Mouse (Mus musculus): Measurements from ENCODE around the gene Mnx1. TPM values are rescaled to one million over a fixed set of nuclear protein-coding genes. Genes with fewer than 3 reads are reported as not detected.

Mnx1 gene
- polyA plus RNA-seq, 1 experiment from 2014 or later, result 0.20 TPM

- WGBS, result 0% methylated on average over 1 of the region's 1 CpGs
- Histone ChIP-seq H3K4me1 (replicated peaks) (peaks cover 40% of the 10 kb centered on the region), H3K36me3 (no peaks in the 10 kb centered on the region), H3K4me3 (replicated peaks) (no peak overlapping the region), H3K27me3 (peaks cover 100% of the 10 kb centered on the region), H3K27ac (no peak overlapping the region), H3K9me3 (peaks cover 4% of the 10 kb centered on the region; the same call in 1 of the 2 replicates), H3K4me2 (no peak overlapping the region), H3K9ac (replicated peaks) (no peak overlapping the region)
- no peak for ATAC-seq (ENCODE audit: insufficient number of reproducible peaks, insufficient read depth, low FRiP score, low TSS enrichment, low read depth)
Observed at GRCm38 (mm10) chr5:29476021-29476420, 2.2 kb downstream of the Mnx1 start.

- H3K27ac ChIP-seq, result no peak overlapping the region
- 6% methylated on average over 5 of the region's 5 CpGs for WGBS
- H3K4me2 ChIP-seq, result no peak overlapping the region
- H3K9ac ChIP-seq (replicated peaks), result no peak overlapping the region
- no peak overlapping the region for H3K4me3 ChIP-seq (replicated peaks)
- peaks cover 4% of the 10 kb centered on the region; the same call in 1 of the 2 replicates for H3K9me3 ChIP-seq
- H3K27me3 ChIP-seq, result peaks cover 100% of the 10 kb centered on the region
- no peak for ATAC-seq (ENCODE audit: insufficient number of reproducible peaks, insufficient read depth, low FRiP score, low TSS enrichment, low read depth)
- H3K36me3 ChIP-seq, result no peaks in the 10 kb centered on the region
- peaks cover 43% of the 10 kb centered on the region for H3K4me1 ChIP-seq (replicated peaks)
Observed at GRCm38 (mm10) chr5:29475556-29475955, 2.7 kb downstream of the Mnx1 start.

- H3K4me1 ChIP-seq (replicated peaks), result peaks cover 43% of the 10 kb centered on the region
- no peak for ATAC-seq (ENCODE audit: insufficient number of reproducible peaks, insufficient read depth, low FRiP score, low TSS enrichment, low read depth)
- H3K9me3 ChIP-seq, result peaks cover 1% of the 10 kb centered on the region; the same call in 1 of the 2 replicates
- H3K4me2 ChIP-seq, result no peak overlapping the region
- H3K36me3 ChIP-seq, result no peaks in the 10 kb centered on the region
- H3K4me3 ChIP-seq (replicated peaks), result no peak overlapping the region
- no peak overlapping the region for H3K27ac ChIP-seq
- no peak overlapping the region for H3K9ac ChIP-seq (replicated peaks)
- WGBS, result 3% methylated on average over 10 of the region's 10 CpGs
- peaks cover 100% of the 10 kb centered on the region for H3K27me3 ChIP-seq
Observed at GRCm38 (mm10) chr5:29475041-29475440, 3.2 kb downstream of the Mnx1 start.

- peaks cover 49% of the 10 kb centered on the region for H3K4me1 ChIP-seq (replicated peaks)
- no peaks in the 10 kb centered on the region for H3K36me3 ChIP-seq
- H3K9ac ChIP-seq (replicated peaks), result no peak overlapping the region
- peak overlapping the region; percentile 7; the same call in 1 of the 2 replicates for H3K4me3 ChIP-seq (replicated peaks)
- 2% methylated on average over 35 of the region's 35 CpGs for WGBS
- no peak for ATAC-seq (ENCODE audit: insufficient number of reproducible peaks, insufficient read depth, low FRiP score, low TSS enrichment, low read depth)
- no peak overlapping the region for H3K27ac ChIP-seq
- no peaks in the 10 kb centered on the region for H3K9me3 ChIP-seq
- H3K27me3 ChIP-seq, result peaks cover 100% of the 10 kb centered on the region
- H3K4me2 ChIP-seq, result no peak overlapping the region
Observed at GRCm38 (mm10) chr5:29474246-29474960, 3.9 kb downstream of the Mnx1 start.

GRCm38 (mm10) chr5:29473551-29474245, 4.6 kb downstream of the Mnx1 start:
- Histone ChIP-seq H3K4me3 (replicated peaks) (peak overlapping the region; percentile 7; the same call in 1 of the 2 replicates), H3K27ac (no peak overlapping the region), H3K9me3 (no peaks in the 10 kb centered on the region), H3K9ac (replicated peaks) (no peak overlapping the region), H3K36me3 (no peaks in the 10 kb centered on the region), H3K4me2 (no peak overlapping the region), H3K27me3 (peaks cover 100% of the 10 kb centered on the region), H3K4me1 (replicated peaks) (peaks cover 47% of the 10 kb centered on the region)
- WGBS, result 2% methylated on average over 35 of the region's 35 CpGs
- ATAC-seq (ENCODE audit: insufficient number of reproducible peaks, insufficient read depth, low FRiP score, low TSS enrichment, low read depth), result no peak

- no peaks in the 10 kb centered on the region for H3K36me3 ChIP-seq
- H3K4me1 ChIP-seq (replicated peaks), result peaks cover 43% of the 10 kb centered on the region
- no peak overlapping the region for H3K4me2 ChIP-seq
- H3K27ac ChIP-seq, result no peak overlapping the region
- no peaks in the 10 kb centered on the region for H3K9me3 ChIP-seq
- H3K9ac ChIP-seq (replicated peaks), result no peak overlapping the region
- 1% methylated on average over 22 of the region's 22 CpGs for WGBS
- no peak overlapping the region for H3K4me3 ChIP-seq (replicated peaks)
- peaks cover 99% of the 10 kb centered on the region for H3K27me3 ChIP-seq
- ATAC-seq (ENCODE audit: insufficient number of reproducible peaks, insufficient read depth, low FRiP score, low TSS enrichment, low read depth), result no peak
Observed at GRCm38 (mm10) chr5:29471855-29472665, 6.2 kb downstream of the Mnx1 start.

- ATAC-seq (ENCODE audit: insufficient number of reproducible peaks, insufficient read depth, low FRiP score, low TSS enrichment, low read depth), result no peak
- Histone ChIP-seq H3K27ac (no peak overlapping the region), H3K27me3 (peaks cover 99% of the 10 kb centered on the region), H3K4me1 (replicated peaks) (peaks cover 43% of the 10 kb centered on the region), H3K9ac (replicated peaks) (no peak overlapping the region), H3K36me3 (no peaks in the 10 kb centered on the region), H3K9me3 (no peaks in the 10 kb centered on the region), H3K4me2 (no peak overlapping the region), H3K4me3 (replicated peaks) (no peak overlapping the region)
- WGBS, result 3% methylated on average over 11 of the region's 11 CpGs
Observed at GRCm38 (mm10) chr5:29471396-29471795, 6.9 kb downstream of the Mnx1 start.

GRCm38 (mm10) chr5:29470851-29471394, 7.3 kb downstream of the Mnx1 start:
- peaks cover 99% of the 10 kb centered on the region for H3K27me3 ChIP-seq
- peaks cover 43% of the 10 kb centered on the region for H3K4me1 ChIP-seq (replicated peaks)
- no peak overlapping the region for H3K9ac ChIP-seq (replicated peaks)
- no peak overlapping the region for H3K27ac ChIP-seq
- H3K4me2 ChIP-seq, result no peak overlapping the region
- H3K36me3 ChIP-seq, result no peaks in the 10 kb centered on the region
- no peak for ATAC-seq (ENCODE audit: insufficient number of reproducible peaks, insufficient read depth, low FRiP score, low TSS enrichment, low read depth)
- no peaks in the 10 kb centered on the region for H3K9me3 ChIP-seq
- no peak overlapping the region for H3K4me3 ChIP-seq (replicated peaks)
- WGBS, result 2% methylated on average over 20 of the region's 20 CpGs

GRCm38 (mm10) chr5:29470271-29470670, 8.0 kb downstream of the Mnx1 start:
- no peak overlapping the region for H3K27ac ChIP-seq
- H3K4me1 ChIP-seq (replicated peaks), result peaks cover 43% of the 10 kb centered on the region
- H3K9ac ChIP-seq (replicated peaks), result no peak overlapping the region
- ATAC-seq (ENCODE audit: insufficient number of reproducible peaks, insufficient read depth, low FRiP score, low TSS enrichment, low read depth), result no peak
- H3K9me3 ChIP-seq, result no peaks in the 10 kb centered on the region
- WGBS, result 5% methylated on average over 5 of the region's 5 CpGs
- no peaks in the 10 kb centered on the region for H3K36me3 ChIP-seq
- peaks cover 99% of the 10 kb centered on the region for H3K27me3 ChIP-seq
- H3K4me2 ChIP-seq, result no peak overlapping the region
- H3K4me3 ChIP-seq (replicated peaks), result no peak overlapping the region

GRCm38 (mm10) chr5:29469501-29469900, 8.8 kb downstream of the Mnx1 start:
- H3K4me3 ChIP-seq (replicated peaks), result no peak overlapping the region
- H3K4me2 ChIP-seq, result no peak overlapping the region
- H3K9me3 ChIP-seq, result no peaks in the 10 kb centered on the region
- no peak for ATAC-seq (ENCODE audit: insufficient number of reproducible peaks, insufficient read depth, low FRiP score, low TSS enrichment, low read depth)
- no peaks in the 10 kb centered on the region for H3K36me3 ChIP-seq
- H3K4me1 ChIP-seq (replicated peaks), result peaks cover 43% of the 10 kb centered on the region
- H3K27ac ChIP-seq, result no peak overlapping the region
- H3K27me3 ChIP-seq, result peaks cover 93% of the 10 kb centered on the region
- 3% methylated on average over 4 of the region's 4 CpGs for WGBS
- no peak overlapping the region for H3K9ac ChIP-seq (replicated peaks)
